Mouse (Mus musculus): ENCODE results near the gene Gpr155. TPM values are rescaled to one million over a fixed set of nuclear protein-coding genes. Genes with fewer than 3 reads are reported as not detected.

Gene Gpr155
- polyA plus RNA-seq (2011; ENCODE audit: insufficient read depth, insufficient read length, low replicate concordance, missing spikeins), result 4.5 and 4.6 TPM in 2 replicates

DNA sequence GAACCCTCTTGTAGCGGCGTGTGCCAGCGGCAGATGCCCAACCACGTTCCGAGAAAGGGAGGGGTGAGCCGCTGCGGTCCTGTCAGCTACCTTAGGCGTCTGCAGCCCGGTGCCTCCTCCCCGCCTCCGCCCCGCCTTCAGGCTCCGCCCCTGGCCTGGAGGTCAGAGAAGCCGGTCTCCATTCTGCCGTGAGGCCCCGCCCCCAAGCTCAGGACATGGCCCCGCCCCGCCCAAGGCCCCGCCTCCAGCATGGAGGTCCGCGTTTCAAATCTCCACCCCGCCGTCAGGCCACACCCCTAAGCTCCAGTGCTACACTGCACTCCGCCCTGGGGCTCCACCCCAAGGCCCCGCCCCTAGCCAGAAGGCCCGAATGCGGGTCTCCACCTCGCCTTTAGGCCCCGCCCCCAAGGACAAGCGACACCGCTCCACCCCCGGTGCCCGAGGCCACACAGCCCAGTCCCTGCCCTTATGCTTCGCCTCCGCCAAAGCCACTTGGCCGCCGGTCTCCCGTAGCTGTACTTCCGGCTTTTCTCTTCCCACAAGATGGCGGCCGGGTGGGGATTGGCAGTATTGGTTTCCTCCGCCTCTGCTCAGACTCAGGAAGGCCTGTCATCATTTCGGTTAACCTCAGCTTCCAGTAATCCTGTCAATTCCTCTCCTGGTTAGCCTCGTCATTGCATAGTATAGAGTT, at the start of gene Gpr155:
Gene Gpr155 (minus strand): TSS at position 217 of the 691 bp plus-strand sequence.
- TF ChIP-seq POLR2A (IDR thresholded peaks at IDR 0.05; ENCODE audit: borderline replicate concordance, control insufficient read depth, low read depth, low read length) (peak; percentile 65; the same call in 1 of the 2 replicates), CTCF (IDR thresholded peaks at IDR 0.05; ENCODE audit: control insufficient read depth, insufficient read depth, low read length) (no peak)
- H3K4me1 ChIP-seq (ENCODE audit: control insufficient read depth, insufficient read depth, low read length), result no peaks in the 10 kb centered on the region
- H3K4me3 ChIP-seq (replicated peaks; ENCODE audit: control insufficient read depth, low read depth, low read length), result peak within 1 kb of the TSS; percentile 82
- WGBS, result under 1% methylated on average over 44 of the region's 44 CpGs
- peak within 1 kb of the TSS; percentile 66 for H3K27ac ChIP-seq (ENCODE audit: control insufficient read depth, insufficient read depth, low read depth, low read length, poor library complexity)

DNA sequence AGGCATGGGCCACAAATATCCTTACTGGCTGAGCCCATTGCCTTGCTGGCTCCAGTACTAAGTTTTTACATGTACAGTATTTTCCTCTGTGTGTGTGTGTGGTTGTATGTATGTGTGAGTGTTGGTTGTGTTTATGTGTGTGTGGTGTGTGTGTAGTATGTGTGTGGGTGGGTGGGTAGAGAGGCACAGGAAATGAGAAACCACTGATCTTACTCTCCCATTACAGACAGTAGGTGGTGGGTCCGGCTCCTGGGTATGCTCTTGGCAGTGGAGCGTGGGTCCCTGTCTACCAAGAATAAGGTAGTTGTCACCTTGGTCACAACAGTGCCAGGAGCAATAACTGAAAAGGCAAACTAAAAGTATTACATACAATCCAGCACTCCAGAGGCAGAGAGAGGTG, 49.5 kb upstream of the Gpr155 start:
- Histone ChIP-seq H3K4me1 (ENCODE audit: control insufficient read depth, insufficient read depth, low read length) (no peaks in the 10 kb centered on the region), H3K4me3 (replicated peaks; ENCODE audit: control insufficient read depth, low read depth, low read length) (no peak overlapping the region), H3K27ac (ENCODE audit: control insufficient read depth, insufficient read depth, low read depth, low read length, poor library complexity) (no peak overlapping the region)
- WGBS, result 75% methylated on average over 2 of the region's 2 CpGs
- TF ChIP-seq POLR2A (IDR thresholded peaks at IDR 0.05; ENCODE audit: borderline replicate concordance, control insufficient read depth, low read depth, low read length), result no peak
- no peak for TF ChIP-seq CTCF (IDR thresholded peaks at IDR 0.05; ENCODE audit: control insufficient read depth, insufficient read depth, low read length)

DNA sequence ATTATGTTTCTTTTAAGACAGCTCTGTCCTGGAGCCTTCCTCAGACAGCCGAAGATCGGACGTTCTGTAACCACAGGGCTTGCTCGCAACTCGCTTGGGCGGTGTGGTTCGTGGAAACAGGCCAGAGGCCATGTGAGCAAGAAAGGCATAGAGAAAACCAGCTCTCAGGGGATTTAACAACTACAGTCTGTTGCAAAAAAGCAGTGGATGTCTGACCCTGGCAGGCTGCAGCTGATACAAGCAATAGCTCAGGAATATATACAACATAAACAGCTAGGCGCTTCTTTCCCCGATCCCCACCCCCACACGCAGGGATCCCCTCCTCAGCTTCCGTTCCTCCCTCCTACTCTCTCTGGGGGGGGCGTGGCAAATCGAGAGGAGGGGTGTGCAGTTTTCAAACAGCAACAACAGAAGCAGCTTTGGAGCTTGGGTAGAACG, 45.6 kb upstream of the Gpr155 start:
- H3K4me1 ChIP-seq (ENCODE audit: control insufficient read depth, insufficient read depth, low read length), result no peaks in the 10 kb centered on the region
- H3K27ac ChIP-seq (ENCODE audit: control insufficient read depth, insufficient read depth, low read depth, low read length, poor library complexity), result no peak overlapping the region
- 74% methylated on average over 14 of the region's 14 CpGs for WGBS
- H3K4me3 ChIP-seq (replicated peaks; ENCODE audit: control insufficient read depth, low read depth, low read length), result no peak overlapping the region
- TF ChIP-seq CTCF (IDR thresholded peaks at IDR 0.05; ENCODE audit: control insufficient read depth, insufficient read depth, low read length), result no peak
- no peak for TF ChIP-seq POLR2A (IDR thresholded peaks at IDR 0.05; ENCODE audit: borderline replicate concordance, control insufficient read depth, low read depth, low read length)

DNA sequence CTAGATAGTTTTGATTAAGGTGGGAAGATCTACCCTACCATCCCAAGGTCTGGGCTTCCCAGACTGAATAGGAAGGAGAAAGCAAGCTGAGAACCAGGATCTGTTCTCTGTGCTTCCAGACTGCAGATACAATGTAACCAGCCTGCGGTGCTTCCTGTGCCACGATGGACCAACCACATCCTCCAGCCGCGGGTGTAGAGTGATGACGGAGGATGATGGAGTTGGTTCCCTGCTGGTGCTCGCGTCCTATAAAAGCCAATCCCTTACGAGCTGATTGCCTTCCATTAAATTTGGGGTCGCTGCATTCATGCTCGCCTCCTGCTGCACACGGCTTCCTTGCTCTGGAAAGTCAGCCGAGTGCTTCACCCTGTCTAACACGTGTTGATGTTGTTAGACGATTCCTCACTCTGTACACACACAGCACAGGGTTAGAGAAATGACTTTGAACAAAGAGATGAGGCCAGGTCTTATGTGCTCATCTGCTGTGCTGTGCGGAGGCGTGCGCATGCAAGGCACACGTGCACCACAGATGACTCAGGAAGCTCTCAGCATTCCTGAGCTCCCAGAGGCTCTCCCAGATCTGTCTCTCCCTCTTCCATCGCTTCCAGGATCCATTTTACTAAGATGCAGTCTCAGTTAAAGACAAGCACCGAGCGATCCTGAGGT, 42.6 kb upstream of the Gpr155 start:
- Histone ChIP-seq H3K4me3 (replicated peaks; ENCODE audit: control insufficient read depth, low read depth, low read length) (no peak overlapping the region), H3K27ac (ENCODE audit: control insufficient read depth, insufficient read depth, low read depth, low read length, poor library complexity) (no peak overlapping the region), H3K4me1 (ENCODE audit: control insufficient read depth, insufficient read depth, low read length) (no peaks in the 10 kb centered on the region)
- WGBS, result 59% methylated on average over 21 of the region's 21 CpGs
- no peak for TF ChIP-seq POLR2A (IDR thresholded peaks at IDR 0.05; ENCODE audit: borderline replicate concordance, control insufficient read depth, low read depth, low read length)
- no peak for TF ChIP-seq CTCF (IDR thresholded peaks at IDR 0.05; ENCODE audit: control insufficient read depth, insufficient read depth, low read length)

DNA sequence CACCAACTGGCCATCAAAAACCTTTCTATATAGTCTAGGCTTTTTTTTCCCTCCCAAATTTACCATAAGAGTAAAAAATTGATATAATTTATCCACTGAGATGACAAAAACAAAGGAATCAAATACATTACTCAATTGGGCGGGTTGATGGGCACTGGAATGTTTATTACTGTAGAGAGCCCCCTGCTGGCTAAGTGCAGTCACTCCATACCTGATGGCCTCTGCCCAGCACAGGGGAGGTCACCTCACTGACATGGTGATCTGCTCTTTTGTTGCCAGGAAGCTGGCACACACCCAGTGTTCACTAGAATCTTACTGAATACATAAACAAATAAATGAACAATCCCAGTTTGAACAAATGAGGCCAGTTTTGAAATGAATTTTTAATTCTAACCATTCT, 40.9 kb upstream of the Gpr155 start:
- H3K27ac ChIP-seq (ENCODE audit: control insufficient read depth, insufficient read depth, low read depth, low read length, poor library complexity), result no peak overlapping the region
- no peaks in the 10 kb centered on the region for H3K4me1 ChIP-seq (ENCODE audit: control insufficient read depth, insufficient read depth, low read length)
- TF ChIP-seq CTCF (IDR thresholded peaks at IDR 0.05; ENCODE audit: control insufficient read depth, insufficient read depth, low read length) (peak; percentile 69), POLR2A (IDR thresholded peaks at IDR 0.05; ENCODE audit: borderline replicate concordance, control insufficient read depth, low read depth, low read length) (no peak)
- no peak overlapping the region for H3K4me3 ChIP-seq (replicated peaks; ENCODE audit: control insufficient read depth, low read depth, low read length)
- WGBS, result 28% methylated on average over 1 of the region's 1 CpGs

DNA sequence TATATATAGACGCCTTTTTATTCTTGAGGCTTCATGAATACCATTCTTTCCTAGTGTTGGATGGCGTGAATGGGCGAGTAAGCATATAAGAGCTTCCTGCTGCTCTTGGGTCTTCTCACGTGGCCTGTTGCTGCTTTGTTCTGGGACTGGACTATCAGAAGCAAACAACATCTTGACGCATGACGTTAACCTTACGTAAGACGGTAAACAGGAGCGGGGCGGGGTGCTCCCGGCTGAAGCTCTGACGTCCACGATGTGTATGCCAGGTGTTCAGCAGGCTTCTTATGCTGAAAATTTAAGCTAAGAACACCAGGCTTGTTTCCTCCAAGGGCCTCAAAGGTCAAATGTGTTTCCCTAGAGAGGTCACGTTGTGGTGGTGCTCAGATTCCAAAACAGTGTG, 39.5 kb upstream of the Gpr155 start:
- H3K4me1 ChIP-seq (ENCODE audit: control insufficient read depth, insufficient read depth, low read length), result no peaks in the 10 kb centered on the region
- WGBS, result 85% methylated on average over 14 of the region's 14 CpGs
- TF ChIP-seq CTCF (IDR thresholded peaks at IDR 0.05; ENCODE audit: control insufficient read depth, insufficient read depth, low read length) (no peak), POLR2A (IDR thresholded peaks at IDR 0.05; ENCODE audit: borderline replicate concordance, control insufficient read depth, low read depth, low read length) (no peak)
- H3K27ac ChIP-seq (ENCODE audit: control insufficient read depth, insufficient read depth, low read depth, low read length, poor library complexity), result no peak overlapping the region
- H3K4me3 ChIP-seq (replicated peaks; ENCODE audit: control insufficient read depth, low read depth, low read length), result no peak overlapping the region

DNA sequence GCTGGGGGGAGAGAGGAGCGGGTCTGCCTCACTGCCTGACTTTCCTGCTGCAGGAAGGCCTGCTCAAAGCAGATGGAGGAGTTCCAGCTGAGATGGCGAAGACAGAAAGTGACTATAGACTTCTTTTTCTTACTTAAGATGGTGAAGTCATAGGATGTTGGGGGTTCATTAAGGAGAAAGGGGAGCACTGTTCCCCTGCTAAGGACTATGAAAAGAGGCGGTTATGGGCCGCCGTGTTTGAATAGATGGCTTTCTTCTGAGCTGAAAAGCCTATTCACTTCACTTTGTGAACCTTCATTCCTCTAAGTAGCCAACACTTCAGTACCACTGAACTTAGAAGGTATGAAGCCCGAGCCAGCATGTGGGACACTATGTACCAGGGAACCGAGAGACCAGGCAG, 33.4 kb upstream of the Gpr155 start:
- 66% methylated on average over 7 of the region's 7 CpGs for WGBS

DNA sequence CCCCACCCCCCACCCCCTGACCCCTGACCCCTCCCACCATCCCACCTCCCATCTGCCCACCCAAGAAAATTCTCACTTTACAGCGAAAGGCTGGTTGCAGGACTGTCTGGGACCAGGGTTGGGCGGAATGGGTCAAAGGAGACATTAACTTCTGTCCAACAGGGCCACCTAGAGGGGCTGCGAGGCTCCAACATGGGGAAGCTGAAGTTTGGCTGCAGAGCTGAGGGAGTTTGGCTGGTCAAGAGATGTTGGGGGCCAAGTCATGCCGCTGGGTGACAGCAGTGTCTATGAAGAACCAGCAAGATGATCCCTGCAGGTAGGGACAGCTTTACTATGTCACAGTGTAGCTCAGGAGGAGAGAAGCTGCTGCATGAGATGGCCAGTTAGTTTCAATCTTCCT, 32.9 kb upstream of the Gpr155 start:
- no peaks in the 10 kb centered on the region for H3K4me1 ChIP-seq (ENCODE audit: control insufficient read depth, insufficient read depth, low read length)
- H3K4me3 ChIP-seq (replicated peaks; ENCODE audit: control insufficient read depth, low read depth, low read length), result no peak overlapping the region
- no peak overlapping the region for H3K27ac ChIP-seq (ENCODE audit: control insufficient read depth, insufficient read depth, low read depth, low read length, poor library complexity)
- 43% methylated on average over 4 of the region's 4 CpGs for WGBS
- TF ChIP-seq POLR2A (IDR thresholded peaks at IDR 0.05; ENCODE audit: borderline replicate concordance, control insufficient read depth, low read depth, low read length) (no peak), CTCF (IDR thresholded peaks at IDR 0.05; ENCODE audit: control insufficient read depth, insufficient read depth, low read length) (peak; percentile 62)

More for the DNA sequence above, 33.4 kb upstream of the Gpr155 start:
- Histone ChIP-seq H3K4me3 (replicated peaks; ENCODE audit: control insufficient read depth, low read depth, low read length) (no peak overlapping the region), H3K27ac (ENCODE audit: control insufficient read depth, insufficient read depth, low read depth, low read length, poor library complexity) (no peak overlapping the region), H3K4me1 (ENCODE audit: control insufficient read depth, insufficient read depth, low read length) (no peaks in the 10 kb centered on the region)
- TF ChIP-seq POLR2A (IDR thresholded peaks at IDR 0.05; ENCODE audit: borderline replicate concordance, control insufficient read depth, low read depth, low read length), result no peak
- TF ChIP-seq CTCF (IDR thresholded peaks at IDR 0.05; ENCODE audit: control insufficient read depth, insufficient read depth, low read length), result no peak
